Mouse (Mus musculus) midbrain, embryonic 10.5 days (tissue): Measurements from ENCODE around the gene Ror2. TPM values are rescaled to one million over a fixed set of nuclear protein-coding genes. Genes with fewer than 3 reads are reported as not detected.

Source experiments
- DNase-seq: peaks from one replicate; pipeline ENCODE4 v3.0.0-alpha.2; 2017; ENCODE audit warnings: low spot score
- H3K27ac ChIP-seq: fragments of 300-500 bp; sonication (generic); replicated peaks from 2 replicates; pipeline ENCODE4 v1.5.1; 2016; ENCODE audit warnings: mild to moderate bottlenecking
- H3K27me3 ChIP-seq: fragments of 300-500 bp; sonication (generic); 2 replicates; pipeline ENCODE4 v1.6.1; 2016; ENCODE audit warnings: low read depth, mild to moderate bottlenecking; ENCODE audit not compliant: poor library complexity, severe bottlenecking
- H3K36me3 ChIP-seq: fragments of 300-500 bp; sonication (generic); 2 replicates; pipeline ENCODE4 v1.6.1; 2016; ENCODE audit warnings: mild to moderate bottlenecking, moderate library complexity
- H3K4me1 ChIP-seq: fragments of 300-500 bp; sonication (generic); 2 replicates; pipeline ENCODE4 v1.6.1; 2016
- H3K4me3 ChIP-seq: fragments of 300-500 bp; sonication (generic); 2 replicates; pipeline ENCODE4 v1.5.1; 2016; ENCODE audit warnings: mild to moderate bottlenecking, moderate library complexity
- H3K9me3 ChIP-seq: fragments of 300-500 bp; sonication (generic); replicated peaks from 2 replicates; pipeline ENCODE4 v1.6.1; 2016; ENCODE audit warnings: mild to moderate bottlenecking
- WGBS: fragments of 180-500 bp; shearing (Covaris S2); methylation state at CpG from one replicate; pipeline ENCODE4 v1.1.7; 2016; 5-methylcytosine and 5-hydroxymethylcytosine counted together
- polyA plus RNA-seq: library from polyadenylated mRNA; unstranded; fragments of >200 nt; fragmentation: Nextera tagmentation; extraction: Ambion mirVana; gene quantifications from 2 replicates; pipeline ENCODE4 v1.2.1, GENCODE M21; 2016

Ror2 gene
- polyA plus RNA-seq, 1 experiment from 2014 or later = 11.0 TPM

DNA sequence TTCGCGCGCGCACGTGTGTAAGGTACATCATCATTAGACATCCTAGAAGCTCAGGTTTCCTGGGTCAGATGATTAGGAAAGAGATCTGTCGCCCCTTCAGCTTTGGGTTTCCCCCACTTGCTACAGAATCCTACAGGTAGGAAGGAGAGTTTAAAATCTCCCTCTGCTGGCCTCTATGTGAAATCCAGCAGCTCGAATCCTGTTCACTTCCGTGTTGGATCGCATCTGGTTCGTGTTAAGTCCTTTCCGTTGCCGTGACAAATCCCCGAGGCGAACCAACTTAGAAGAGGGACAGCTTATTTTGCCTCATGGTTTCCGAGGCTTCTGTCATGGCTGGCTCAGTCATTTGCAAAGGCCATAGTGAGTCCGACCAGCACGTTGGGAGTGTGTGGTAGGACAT, 190.7 kb downstream of the Ror2 start:
- Histone ChIP-seq H3K9me3 (no peaks in the 10 kb centered on the region), H3K4me1 (0 out of 2 replicates have a peak, but pooled peaks cover 2% of the 10 kb centered on the region), H3K27ac (no peak overlapping the region), H3K27me3 (peaks cover 6% of the 10 kb centered on the region; the same call in 1 of the 2 replicates), H3K4me3 (no peak overlapping the region), H3K36me3 (no peaks in the 10 kb centered on the region)
- no peak for DNase-seq
- WGBS = 79% methylated on average over 17 of the region's 17 CpGs

DNA sequence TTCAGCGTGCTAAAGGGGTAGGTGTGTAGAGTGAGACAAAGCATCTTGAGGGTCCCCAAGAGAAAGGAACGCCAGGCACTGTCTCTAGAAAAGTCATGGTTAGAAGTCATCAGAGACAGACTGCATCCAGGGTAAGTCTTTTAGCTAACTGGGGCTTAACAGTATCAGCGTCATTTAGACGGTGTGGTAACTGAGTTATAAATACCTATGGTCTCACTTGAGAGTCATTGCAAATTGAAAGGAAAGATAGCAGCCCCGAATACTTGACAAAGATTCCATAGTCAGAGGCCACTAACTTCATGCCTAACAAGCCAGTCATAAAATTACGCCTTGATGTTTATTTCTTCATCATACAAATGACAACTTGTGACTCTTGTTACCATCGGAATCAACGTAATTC, 191.3 kb downstream of the Ror2 start:
- H3K4me1 ChIP-seq = 0 out of 2 replicates have a peak, but pooled peaks cover 2% of the 10 kb centered on the region
- H3K36me3 ChIP-seq = no peaks in the 10 kb centered on the region
- DNase-seq = no peak
- no peak overlapping the region for H3K4me3 ChIP-seq
- H3K27me3 ChIP-seq = peaks cover 6% of the 10 kb centered on the region; the same call in 1 of the 2 replicates
- no peak overlapping the region for H3K27ac ChIP-seq
- H3K9me3 ChIP-seq = no peaks in the 10 kb centered on the region
- WGBS = 89% methylated on average over 8 of the region's 8 CpGs

DNA sequence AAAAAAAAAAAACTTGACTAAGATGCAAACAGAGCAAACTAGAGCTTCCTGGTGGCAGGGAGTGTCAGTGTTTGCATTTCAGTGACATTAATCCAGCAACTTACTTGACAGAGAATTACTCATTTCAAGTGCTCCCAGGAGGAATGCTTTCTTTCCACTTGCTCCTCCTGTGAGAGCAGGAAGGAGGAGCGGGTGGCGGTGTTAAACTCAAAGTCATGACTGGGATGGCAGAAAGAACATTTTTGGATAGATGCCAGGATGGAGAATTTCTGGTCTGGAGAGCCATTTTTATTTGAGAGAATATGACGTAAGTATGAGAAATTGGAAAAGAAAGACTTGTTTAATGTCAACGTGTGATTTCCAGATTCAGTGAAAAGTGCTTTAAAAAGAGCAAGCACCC, 192.5 kb downstream of the Ror2 start:
- no peak overlapping the region for H3K27ac ChIP-seq
- 87% methylated on average over 4 of the region's 4 CpGs for WGBS
- no peak for DNase-seq
- H3K9me3 ChIP-seq = no peaks in the 10 kb centered on the region
- peaks cover 6% of the 10 kb centered on the region; the same call in 1 of the 2 replicates for H3K27me3 ChIP-seq
- H3K36me3 ChIP-seq = no peaks in the 10 kb centered on the region
- H3K4me1 ChIP-seq = peaks cover 8% of the 10 kb centered on the region
- no peak overlapping the region for H3K4me3 ChIP-seq

DNA sequence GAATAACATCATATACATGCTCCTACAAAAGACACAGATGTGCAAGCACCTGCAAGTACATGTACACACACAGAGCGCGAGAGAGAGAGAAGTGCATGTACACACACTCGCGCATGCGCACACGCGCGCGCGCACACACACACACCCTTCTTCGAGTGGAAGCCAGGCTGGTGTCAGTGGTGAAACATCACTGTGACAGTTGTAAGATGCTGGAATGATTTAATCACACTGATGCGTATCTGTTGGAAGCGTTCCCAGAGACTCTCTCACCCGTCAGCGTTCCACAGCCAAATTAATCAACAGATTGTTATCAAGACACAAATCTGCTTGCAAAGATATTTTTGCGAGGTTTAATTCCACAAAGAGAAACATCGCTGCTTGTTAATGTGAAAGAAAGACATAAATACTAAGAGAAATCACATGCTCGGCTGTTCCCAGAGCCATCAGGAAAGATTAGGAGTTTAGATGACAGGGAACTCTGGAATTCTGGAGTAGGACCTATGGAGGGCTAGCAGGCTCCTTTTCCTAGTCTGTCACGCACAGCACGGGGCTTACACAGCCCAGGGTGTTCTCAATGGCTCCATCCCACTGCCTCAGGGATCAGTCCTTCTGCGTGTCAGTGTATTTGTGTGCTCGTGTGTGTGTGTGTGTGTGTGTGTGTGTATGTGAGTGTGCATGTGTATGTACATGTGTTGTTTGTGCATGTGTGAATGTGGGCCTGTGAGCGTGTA, 199.2 kb downstream of the Ror2 start:
- DNase-seq = no peak
- 92% methylated on average over 23 of the region's 23 CpGs for WGBS
- no peaks in the 10 kb centered on the region for H3K36me3 ChIP-seq
- no peaks in the 10 kb centered on the region for H3K27me3 ChIP-seq
- no peaks in the 10 kb centered on the region for H3K9me3 ChIP-seq
- no peak overlapping the region for H3K27ac ChIP-seq
- no peak overlapping the region for H3K4me3 ChIP-seq
- peaks cover 7% of the 10 kb centered on the region for H3K4me1 ChIP-seq

DNA sequence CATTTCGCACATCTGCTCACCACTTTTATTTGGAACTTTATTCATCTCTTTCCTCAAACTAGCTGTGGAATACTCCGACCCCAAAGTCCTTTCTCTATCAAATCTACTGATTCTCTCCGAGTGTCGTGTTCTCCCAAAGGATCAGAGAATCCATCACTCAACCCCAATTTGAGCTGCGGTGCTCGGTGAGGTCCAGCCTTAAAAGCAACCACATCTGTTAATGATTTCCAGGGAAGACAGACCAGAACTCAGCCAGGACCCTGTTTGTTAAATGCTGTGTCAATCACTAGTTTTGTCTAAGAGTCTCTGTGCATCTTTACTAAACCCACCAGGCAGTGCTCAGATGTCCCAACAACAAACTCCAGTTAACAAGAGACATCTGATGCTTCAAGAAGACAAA, 204.1 kb downstream of the Ror2 start:
- Histone ChIP-seq H3K9me3 (no peaks in the 10 kb centered on the region), H3K36me3 (no peaks in the 10 kb centered on the region), H3K27ac (no peak overlapping the region), H3K27me3 (no peaks in the 10 kb centered on the region), H3K4me3 (no peak overlapping the region), H3K4me1 (peaks cover 16% of the 10 kb centered on the region)
- DNase-seq = no peak
- WGBS = 69% methylated on average over 6 of the region's 6 CpGs

DNA sequence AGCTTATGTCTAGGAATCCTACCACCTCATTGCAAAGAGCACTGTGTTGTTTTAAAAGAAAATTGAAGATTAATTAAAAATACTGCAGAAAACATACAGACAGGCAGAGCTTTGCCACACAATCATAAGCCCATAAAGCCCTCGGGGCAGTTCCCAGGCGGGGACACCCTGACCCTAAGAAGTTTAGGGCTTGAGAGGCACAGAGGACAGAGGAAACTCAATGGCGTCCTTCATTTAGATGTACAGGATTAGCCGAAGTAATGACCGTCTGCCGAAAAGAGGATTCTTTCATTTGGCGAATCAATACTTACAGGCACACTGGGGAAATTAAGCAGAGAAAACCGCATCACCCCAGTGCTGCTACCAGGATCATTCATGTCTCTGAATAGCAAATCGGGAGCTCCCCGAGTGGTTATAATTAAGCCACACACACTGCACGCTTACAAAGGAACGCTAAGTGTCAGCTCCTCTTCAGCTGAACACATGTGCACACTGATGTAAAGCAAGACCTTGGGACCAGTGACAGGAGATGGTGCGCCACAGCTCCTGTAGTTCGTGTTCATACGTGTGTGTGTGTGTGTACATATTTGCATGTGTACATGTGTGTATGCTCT, 208.1 kb downstream of the Ror2 start:
- WGBS = 74% methylated on average over 15 of the region's 15 CpGs
- peaks cover 21% of the 10 kb centered on the region for H3K4me1 ChIP-seq
- H3K9me3 ChIP-seq = no peaks in the 10 kb centered on the region
- no peaks in the 10 kb centered on the region for H3K36me3 ChIP-seq
- peak overlapping the region; percentile 18; the same call in 1 of the 2 replicates for H3K27ac ChIP-seq
- H3K27me3 ChIP-seq = no peaks in the 10 kb centered on the region
- DNase-seq = no peak
- no peak overlapping the region for H3K4me3 ChIP-seq

DNA sequence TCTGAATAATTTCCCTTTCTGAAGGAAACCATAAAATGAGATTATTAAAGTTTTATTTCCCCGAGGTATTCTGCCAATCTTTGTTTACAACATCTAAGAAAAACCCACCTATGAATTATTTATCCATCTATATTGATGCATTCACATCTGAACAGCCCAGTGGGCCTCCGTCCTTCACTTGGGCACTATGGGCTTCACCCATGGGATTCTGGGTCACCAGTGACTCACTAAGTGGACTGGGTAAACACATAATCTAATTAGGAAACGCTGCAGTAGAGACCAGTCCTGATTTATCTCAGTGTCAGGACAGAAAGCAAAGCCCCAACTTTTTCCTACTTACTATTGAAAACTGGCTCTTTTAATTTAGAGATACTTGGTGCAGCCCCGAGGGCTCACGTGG, 210.9 kb downstream of the Ror2 start:
- Histone ChIP-seq H3K4me1 (peaks cover 21% of the 10 kb centered on the region), H3K4me3 (no peak overlapping the region), H3K36me3 (no peaks in the 10 kb centered on the region), H3K27ac (no peak overlapping the region), H3K27me3 (peaks cover 13% of the 10 kb centered on the region), H3K9me3 (no peaks in the 10 kb centered on the region)
- no peak for DNase-seq
- WGBS = 75% methylated on average over 5 of the region's 5 CpGs

DNA sequence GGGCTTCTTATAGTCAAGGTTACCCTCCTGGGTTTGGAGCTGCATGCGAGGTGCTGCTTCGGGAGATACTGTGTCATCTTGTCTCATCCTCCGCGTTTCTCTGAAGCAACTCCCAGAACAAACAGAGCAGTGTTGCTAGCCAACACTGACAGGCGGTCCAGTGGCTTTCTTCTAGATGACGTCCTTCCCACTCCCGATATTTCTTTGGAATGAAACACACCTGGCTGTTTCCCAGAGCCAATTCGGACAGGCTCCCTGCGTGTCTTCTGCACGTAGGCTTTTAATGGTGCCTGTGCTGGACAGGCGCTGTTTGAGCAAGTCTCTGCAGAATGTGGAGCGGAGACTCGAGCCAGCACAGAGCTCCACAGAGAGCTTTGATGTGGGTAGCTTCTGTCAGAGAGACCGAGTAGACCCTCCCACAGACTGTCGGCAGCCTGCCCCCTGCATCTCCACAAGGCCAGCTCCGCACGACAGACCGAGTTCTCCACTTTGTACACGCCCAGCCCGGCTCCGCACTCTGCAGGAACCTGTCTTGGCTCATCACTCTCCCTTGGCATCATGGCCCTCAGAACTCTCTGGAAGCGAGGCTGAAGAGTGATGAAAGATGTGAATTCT, 216.7 kb downstream of the Ror2 start:
- no peak overlapping the region for H3K4me3 ChIP-seq
- peaks cover 35% of the 10 kb centered on the region for H3K27me3 ChIP-seq
- no peaks in the 10 kb centered on the region for H3K9me3 ChIP-seq
- DNase-seq = peak; percentile 15
- no peak overlapping the region for H3K27ac ChIP-seq
- peaks cover 21% of the 10 kb centered on the region for H3K4me1 ChIP-seq
- H3K36me3 ChIP-seq = no peaks in the 10 kb centered on the region
- 74% methylated on average over 22 of the region's 22 CpGs for WGBS

DNA sequence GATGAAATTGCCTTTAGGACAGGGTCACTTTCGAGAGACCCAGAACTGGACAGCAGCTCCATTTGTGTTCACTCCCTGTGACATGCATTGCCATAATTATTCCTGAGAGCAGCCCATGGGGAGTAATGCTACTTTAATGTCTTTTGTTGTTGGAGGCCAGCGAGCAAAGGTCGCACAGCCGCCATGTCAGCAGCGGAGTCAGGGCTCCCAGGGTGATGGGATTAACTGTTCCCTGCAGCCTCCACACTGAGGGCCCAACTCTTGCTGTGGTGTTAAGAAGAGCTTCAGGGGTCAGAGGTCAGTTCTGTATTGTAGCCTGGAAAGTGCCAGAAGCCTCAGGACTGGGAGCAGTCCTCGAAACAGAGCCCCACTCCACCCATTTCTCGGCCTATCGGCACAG, 217.5 kb downstream of the Ror2 start:
- 31% methylated on average over 8 of the region's 8 CpGs for WGBS
- H3K36me3 ChIP-seq = no peaks in the 10 kb centered on the region
- H3K4me1 ChIP-seq = peaks cover 21% of the 10 kb centered on the region
- peak; percentile 62 for DNase-seq
- peaks cover 35% of the 10 kb centered on the region for H3K27me3 ChIP-seq
- H3K4me3 ChIP-seq = no peak overlapping the region
- H3K9me3 ChIP-seq = no peaks in the 10 kb centered on the region
- H3K27ac ChIP-seq = 0 out of 2 replicates have a peak overlapping the region, but pooled peaks have one; percentile 33

DNA sequence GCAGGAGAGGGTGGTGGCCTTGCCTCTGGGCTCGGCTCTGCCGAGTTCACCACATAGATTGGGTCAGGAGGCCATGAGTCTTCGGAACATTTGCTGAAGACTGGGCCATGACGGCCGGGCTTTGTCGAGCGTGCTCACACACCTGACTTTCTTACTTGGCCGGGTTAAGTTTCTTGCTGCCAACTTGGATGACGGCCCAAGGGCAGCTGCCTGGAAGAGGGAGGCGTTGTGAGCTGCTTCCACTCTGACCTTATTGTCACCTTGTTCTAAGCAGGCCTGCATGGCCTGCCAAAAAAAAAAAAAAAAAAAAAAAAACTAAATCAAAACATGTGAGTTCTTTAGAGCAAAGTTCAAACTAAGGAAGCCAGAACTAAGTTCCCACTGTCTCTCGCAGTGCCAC, 218.0 kb downstream of the Ror2 start:
- no peaks in the 10 kb centered on the region for H3K36me3 ChIP-seq
- H3K27me3 ChIP-seq = peaks cover 35% of the 10 kb centered on the region
- WGBS = 75% methylated on average over 11 of the region's 11 CpGs
- H3K4me1 ChIP-seq = peaks cover 21% of the 10 kb centered on the region
- DNase-seq = no peak
- no peak overlapping the region for H3K27ac ChIP-seq
- no peaks in the 10 kb centered on the region for H3K9me3 ChIP-seq
- no peak overlapping the region for H3K4me3 ChIP-seq

DNA sequence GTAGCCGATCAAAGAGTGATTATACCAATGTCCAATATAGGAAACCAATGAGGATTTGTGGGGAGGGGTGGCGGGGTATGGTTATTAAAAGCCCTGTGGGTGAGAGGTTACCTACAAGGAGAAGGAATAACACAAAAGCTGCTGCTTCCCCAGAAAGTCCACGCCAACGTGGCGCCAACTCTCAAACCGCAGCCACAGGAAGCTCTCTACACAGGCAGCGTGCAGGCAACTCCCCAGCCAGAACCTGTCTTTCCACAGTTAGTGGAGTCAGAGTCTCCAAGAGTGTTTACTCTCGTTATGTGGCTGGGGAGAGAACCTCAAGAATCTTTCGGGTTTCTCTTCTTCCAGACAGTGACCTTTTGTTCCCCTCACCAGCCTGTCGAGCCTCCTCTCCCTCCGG, 220.8 kb downstream of the Ror2 start:
- WGBS = 92% methylated on average over 11 of the region's 11 CpGs
- H3K9me3 ChIP-seq = no peaks in the 10 kb centered on the region
- no peak for DNase-seq
- no peaks in the 10 kb centered on the region for H3K36me3 ChIP-seq
- no peak overlapping the region for H3K27ac ChIP-seq
- no peak overlapping the region for H3K4me3 ChIP-seq
- peaks cover 23% of the 10 kb centered on the region for H3K27me3 ChIP-seq
- peaks cover 21% of the 10 kb centered on the region for H3K4me1 ChIP-seq

DNA sequence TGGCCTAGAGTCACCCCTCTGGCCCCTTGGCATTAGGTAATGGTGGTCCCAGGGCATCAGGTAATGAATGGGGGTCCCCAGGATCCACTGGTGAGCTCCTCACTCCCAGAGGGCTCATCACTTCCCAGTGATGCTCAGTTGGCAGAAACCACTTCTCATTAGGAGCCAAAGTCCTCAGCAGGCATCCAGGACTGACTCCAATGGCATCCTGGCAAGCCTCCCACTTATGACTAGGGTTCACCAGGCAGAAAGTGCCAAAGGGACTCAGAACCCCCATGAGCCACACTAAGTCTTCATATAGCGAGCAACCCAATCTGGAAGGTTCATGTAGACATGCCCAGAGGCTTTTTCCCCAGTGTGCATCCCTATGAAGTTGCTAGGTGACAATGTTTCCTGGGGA, 221.2 kb downstream of the Ror2 start:
- DNase-seq = no peak
- Histone ChIP-seq H3K9me3 (no peaks in the 10 kb centered on the region), H3K27me3 (peaks cover 18% of the 10 kb centered on the region), H3K4me3 (no peak overlapping the region), H3K4me1 (peaks cover 21% of the 10 kb centered on the region), H3K27ac (no peak overlapping the region), H3K36me3 (no peaks in the 10 kb centered on the region)
- 92% methylated on average over 1 of the region's 1 CpGs for WGBS
